Mouse (Mus musculus) layer of hippocampus, adult 18-20 months (tissue): ENCODE data around the gene Cacna1s. TPM values are rescaled to one million over a fixed set of nuclear protein-coding genes. Genes with fewer than 3 reads are reported as not detected.

ENCODE experiments used
- DNase-seq, 2 experiments: peaks; one replicate each; pipeline ENCODE4 v3.0.0; 2022; ENCODE audit warnings: low spot score in 2 of 2
- total RNA-seq, 2 experiments: library from RNA; stranded (reverse); gene quantifications; 2 replicates each; pipeline ENCODE4 v1.2.3; 2021

Cacna1s gene
- total RNA-seq, 2 experiments from 2014 or later: 0.91 to 1.1 TPM

GRCm38 (mm10) chr1:136116183-136116582 is 63.6 kb downstream of the Cacna1s start:
- peak in 1 of 2 experiments; percentile 70 for DNase-seq

DNA sequence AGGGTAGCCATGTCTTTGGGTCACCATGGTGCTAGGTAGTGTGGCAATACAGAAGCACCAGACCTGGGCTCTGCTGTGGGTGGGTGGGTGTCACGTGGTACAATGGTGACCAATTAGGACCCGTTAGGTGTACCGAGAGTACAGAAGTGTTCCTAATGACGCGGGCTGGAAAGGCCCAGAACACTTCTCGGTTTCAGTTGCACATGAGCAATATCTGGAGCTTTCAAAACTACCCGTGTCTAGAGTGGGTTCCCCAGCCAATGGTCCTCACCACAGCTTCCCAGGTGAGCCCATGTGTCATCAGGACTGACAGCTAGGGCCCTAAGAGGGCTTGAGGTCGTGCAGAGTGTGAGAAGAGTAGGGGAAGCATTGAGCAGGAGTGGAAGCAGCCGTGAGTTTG is 64.5 kb downstream of the Cacna1s start:
- DNase-seq: no peak

- DNase-seq: peak; percentile 63 to 70
Measured at GRCm38 (mm10) chr1:136118875-136119274, 66.3 kb downstream of the Cacna1s start.

DNA sequence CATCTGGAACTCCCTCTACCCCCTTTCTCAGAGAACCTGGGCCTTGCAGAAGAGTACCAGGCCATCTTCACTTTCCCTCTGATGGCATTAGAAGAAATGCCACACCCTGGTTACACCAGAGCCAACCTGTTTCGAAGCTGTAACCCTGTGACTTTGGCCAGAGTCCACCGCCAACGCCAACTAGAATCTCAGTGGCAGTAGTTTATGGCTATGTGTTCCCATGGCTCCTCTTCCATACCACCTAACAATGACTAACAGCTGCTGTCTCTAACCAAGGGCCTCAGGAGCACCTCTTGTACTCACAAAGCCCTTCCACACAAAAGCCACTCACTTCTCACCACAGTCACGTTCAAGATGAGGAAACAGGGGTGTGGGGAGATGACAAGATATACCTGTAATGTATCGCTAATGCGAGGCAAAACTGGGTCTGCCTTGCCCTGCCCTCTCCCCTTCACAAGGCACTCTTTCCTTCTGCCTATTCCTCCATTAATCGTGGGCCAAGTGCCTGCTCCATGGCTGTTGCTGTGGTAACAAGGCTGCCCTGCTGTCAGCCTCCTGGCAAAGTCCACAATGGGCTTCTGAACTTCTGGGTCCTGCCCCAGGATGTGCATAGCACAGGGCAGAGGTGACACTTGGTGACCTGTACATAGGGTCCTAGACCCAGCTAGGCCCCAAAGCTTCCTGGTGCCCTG is 67.2 kb downstream of the Cacna1s start:
- peak in 1 of 2 experiments; percentile 10 for DNase-seq

DNA sequence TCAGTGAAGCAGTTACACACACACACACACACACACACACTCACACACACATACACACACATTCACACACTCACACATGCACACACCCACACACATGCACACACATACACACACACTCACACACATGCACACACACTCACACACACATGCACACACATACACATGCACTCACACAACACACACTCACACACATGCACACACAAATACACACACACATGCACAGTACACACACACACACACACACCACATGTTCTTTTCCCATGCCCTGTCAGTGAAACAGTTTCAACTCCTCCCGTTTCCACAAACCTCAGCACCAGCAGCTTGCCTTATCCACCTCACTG is 67.7 kb downstream of the Cacna1s start:
- no peak for DNase-seq

GRCm38 (mm10) chr1:136120785-136121184 is 68.2 kb downstream of the Cacna1s start:
- no peak for DNase-seq

GRCm38 (mm10) chr1:136122030-136122429 is 69.5 kb downstream of the Cacna1s start:
- no peak for DNase-seq

DNA sequence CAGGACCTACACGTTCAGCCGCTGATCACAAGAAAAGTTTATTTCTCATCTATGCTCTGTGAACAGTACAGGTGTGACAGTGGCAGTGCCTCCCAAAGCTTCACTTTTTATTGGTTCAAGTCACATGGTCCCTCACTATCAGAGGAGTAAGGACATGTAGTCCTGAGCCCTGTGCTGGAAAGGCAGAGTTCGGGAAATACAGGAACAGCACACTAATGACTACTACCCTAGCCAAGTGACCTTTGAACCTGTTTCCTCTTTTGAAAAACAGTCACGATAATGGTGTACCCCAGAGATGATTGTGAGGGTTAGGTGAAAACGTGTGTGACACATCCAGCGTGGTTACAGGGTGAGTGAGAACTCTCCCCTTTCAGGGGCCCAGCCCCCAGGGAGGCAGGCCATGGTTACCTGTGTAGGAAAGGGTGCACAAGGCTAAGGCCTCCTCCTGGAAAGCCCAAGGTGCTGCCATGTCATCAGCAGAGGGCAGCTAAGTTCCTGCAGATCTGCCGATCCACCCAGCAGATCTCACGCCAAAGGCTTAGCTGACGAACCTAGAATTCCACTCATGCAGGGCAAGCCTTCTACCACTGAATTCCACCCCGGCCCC is 73.7 kb downstream of the Cacna1s start:
- DNase-seq: no peak

GRCm38 (mm10) chr1:136126895-136127294 is 74.3 kb downstream of the Cacna1s start:
- DNase-seq: no peak

- DNase-seq: no peak
Measured at GRCm38 (mm10) chr1:136127856-136128255, 75.3 kb downstream of the Cacna1s start.

DNA sequence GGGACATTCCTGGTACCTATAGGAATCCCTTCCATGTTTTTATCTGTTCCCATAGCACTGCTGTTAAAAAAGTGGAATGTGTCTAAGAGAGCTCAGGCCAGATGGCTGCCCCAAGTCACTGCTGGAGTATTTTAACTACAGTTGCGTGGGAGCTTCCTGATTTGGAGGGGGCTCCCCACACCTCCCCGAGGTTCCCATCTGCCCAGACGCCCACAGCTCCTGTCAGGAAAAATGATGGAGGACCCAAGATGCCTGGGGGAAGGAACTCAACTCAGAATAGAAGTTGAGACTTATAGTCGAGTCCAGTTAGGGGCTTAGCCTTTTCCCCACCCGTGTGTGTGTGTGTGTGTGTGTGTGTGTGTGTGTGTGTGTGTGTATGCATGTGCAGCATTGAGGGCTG is 75.9 kb downstream of the Cacna1s start:
- DNase-seq: peak; percentile 82 to 91

- no peak for DNase-seq
Measured at GRCm38 (mm10) chr1:136128944-136129589, 76.5 kb downstream of the Cacna1s start.

DNA sequence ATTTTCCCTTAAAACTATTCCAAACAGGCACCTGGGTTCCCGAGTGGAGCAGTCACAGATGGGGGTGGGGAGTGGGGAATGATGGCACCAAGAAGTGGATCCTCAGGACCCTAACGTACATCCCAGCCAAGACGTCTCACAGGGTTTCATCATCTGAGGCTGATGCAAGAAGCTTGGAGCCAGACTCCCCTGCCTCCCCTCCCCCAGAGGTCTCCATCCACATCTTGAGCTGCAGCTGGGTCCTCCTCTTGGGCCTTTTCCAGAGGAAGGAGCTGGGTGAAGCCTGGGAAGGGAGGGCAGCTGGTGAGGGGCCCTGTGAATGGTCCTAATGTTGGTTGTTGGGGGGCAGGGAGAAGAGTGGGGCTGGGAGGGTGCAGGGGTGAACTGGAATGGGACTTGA is 77.6 kb downstream of the Cacna1s start:
- no peak for DNase-seq

DNA sequence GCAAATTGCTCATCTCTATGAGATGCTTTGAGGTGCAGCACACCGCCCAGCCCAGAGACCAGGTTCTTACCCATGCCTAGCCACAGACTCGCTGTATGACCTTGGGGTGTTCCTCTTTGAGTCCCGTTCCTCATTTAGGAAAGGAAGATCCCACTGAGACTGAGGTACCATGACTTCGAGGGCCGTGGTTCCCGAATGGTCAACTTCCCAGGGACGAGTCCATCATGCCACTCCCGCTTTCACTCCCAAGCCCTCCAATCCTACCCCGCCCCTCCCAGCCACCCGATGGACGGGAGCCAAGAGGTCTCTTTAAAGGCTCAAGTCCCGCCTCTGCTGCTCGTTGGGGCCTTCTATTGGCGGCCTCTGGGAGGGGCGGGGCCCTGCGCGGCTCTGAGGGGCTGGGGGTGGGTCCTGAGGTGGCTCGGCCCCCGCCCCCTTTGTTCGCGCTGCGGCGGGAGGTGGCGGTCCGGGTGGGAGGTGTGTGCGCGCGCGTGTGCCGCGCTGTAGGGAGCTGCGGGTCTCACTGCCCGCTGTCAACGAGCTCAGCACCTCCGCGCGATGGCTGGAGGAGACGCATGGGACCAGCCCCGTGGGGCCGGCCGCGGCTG is 78.5 kb downstream of the Cacna1s start, which contains the start of gene Kif21b:
Gene Kif21b (plus strand): TSS at position 439 of the 608 bp plus-strand sequence.
- DNase-seq: peak; percentile 87 to 88

GRCm38 (mm10) chr1:136131603-136132291 is 79.2 kb downstream of the Cacna1s start:
- DNase-seq: no peak

GRCm38 (mm10) chr1:136132386-136133201 is 80.0 kb downstream of the Cacna1s start:
- DNase-seq: no peak

DNA sequence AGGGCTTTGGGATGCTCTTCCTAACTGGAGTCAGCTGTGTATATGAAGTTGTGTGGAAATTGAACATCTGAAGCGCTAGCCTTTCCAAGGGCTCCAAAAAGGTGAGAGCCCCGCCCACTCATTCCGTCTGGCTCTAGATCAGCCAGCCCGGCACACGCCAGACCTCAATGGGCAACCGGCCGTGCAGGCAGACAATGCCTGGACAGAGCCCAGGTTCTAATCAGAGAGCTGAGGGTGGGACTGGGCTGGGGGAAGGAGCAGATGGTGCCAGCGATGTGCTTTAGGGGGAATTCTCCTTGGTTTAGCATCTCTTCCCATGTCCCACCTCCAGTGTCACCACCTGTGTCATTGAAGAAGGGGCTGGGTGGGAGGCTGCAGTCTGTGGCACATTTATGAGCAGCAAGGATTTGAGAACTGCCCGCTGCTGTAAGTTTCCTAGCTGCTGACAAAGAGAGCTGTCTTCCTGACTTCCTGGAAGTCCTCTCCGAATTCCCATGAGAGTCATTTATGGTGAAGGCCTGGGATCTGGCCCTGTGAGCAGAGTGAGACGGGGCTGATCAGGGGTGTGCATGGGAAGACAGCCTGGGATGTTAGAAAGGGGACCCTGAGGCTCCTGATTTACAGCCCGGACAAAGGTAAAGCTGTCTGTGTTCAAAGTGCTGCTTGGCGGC is 81.2 kb downstream of the Cacna1s start:
- no peak for DNase-seq

- no peak for DNase-seq
Measured at GRCm38 (mm10) chr1:136134547-136134946, 82.0 kb downstream of the Cacna1s start.

DNA sequence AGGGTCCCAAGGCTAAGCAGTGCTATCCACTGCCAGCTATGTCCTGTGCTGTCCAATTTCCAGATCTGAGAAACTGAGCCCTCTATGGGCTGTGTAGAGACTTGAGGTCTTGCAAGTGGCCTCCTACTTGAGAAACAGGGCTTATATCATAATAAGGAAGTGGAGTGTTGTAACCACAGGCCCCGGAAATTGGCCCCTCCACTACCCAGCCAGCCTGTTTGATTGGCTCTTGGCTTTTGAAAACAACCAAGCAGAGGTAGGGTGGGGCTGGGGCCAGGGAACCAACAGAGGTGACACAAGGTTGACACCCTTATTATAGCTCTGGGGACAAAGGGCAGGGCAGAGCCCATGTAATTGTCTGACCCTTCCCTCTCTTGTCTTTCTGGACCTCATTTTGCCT is 82.5 kb downstream of the Cacna1s start:
- no peak for DNase-seq
